Mouse (Mus musculus): Measurements from ENCODE around the gene Ankrd27.
A peak's percentile ranks its signal among the peaks of the same experiment; 100 is the strongest.

Gene Ankrd27

GRCm38 (mm10) chr7:35640072-35640471 lies 54.0 kb downstream of the Ankrd27 start:
- DNase-seq (ENCODE audit: low read depth) = no peak

- DNase-seq (ENCODE audit: low read depth) = peak; percentile 29
These were observed 60.5 kb downstream of the Ankrd27 start for GRCm38 (mm10) chr7:35646317-35647081.

- peak; percentile 95 for DNase-seq (ENCODE audit: low read depth)
These were observed 61.2 kb downstream of the Ankrd27 start, which contains the start of gene Pdcd5 for GRCm38 (mm10) chr7:35647101-35647698. Pdcd5 (minus strand) TSS chr7:35647521.

GRCm38 (mm10) chr7:35648239-35649069 lies 62.4 kb downstream of the Ankrd27 start:
- no peak for DNase-seq (ENCODE audit: low read depth)

- DNase-seq (ENCODE audit: low read depth) = peak; percentile 82
These were observed 63.0 kb downstream of the Ankrd27 start for GRCm38 (mm10) chr7:35649071-35649470.

GRCm38 (mm10) chr7:35650716-35651410 lies 64.8 kb downstream of the Ankrd27 start:
- DNase-seq (ENCODE audit: low read depth) = no peak

GRCm38 (mm10) chr7:35651583-35652270 lies 65.7 kb downstream of the Ankrd27 start:
- peak; percentile 21 for DNase-seq (ENCODE audit: low read depth)

GRCm38 (mm10) chr7:35657829-35658228 lies 71.8 kb downstream of the Ankrd27 start:
- DNase-seq (ENCODE audit: low read depth) = no peak

- DNase-seq (ENCODE audit: low read depth) = peak; percentile 53
These were observed 73.1 kb downstream of the Ankrd27 start for GRCm38 (mm10) chr7:35659173-35659572.

- no peak for DNase-seq (ENCODE audit: low read depth)
These were observed 77.8 kb downstream of the Ankrd27 start for GRCm38 (mm10) chr7:35663790-35664376.

- DNase-seq (ENCODE audit: low read depth) = no peak
These were observed 82.3 kb downstream of the Ankrd27 start for GRCm38 (mm10) chr7:35668066-35669041.

- DNase-seq (ENCODE audit: low read depth) = peak; percentile 17
These were observed 92.9 kb downstream of the Ankrd27 start for GRCm38 (mm10) chr7:35678976-35679375.

- DNase-seq (ENCODE audit: low read depth) = peak; percentile 33
These were observed 95.5 kb downstream of the Ankrd27 start for GRCm38 (mm10) chr7:35681559-35681958.

- DNase-seq (ENCODE audit: low read depth) = no peak
These were observed 97.5 kb downstream of the Ankrd27 start for GRCm38 (mm10) chr7:35683409-35684122.

GRCm38 (mm10) chr7:35686216-35686615 lies 100.2 kb downstream of the Ankrd27 start:
- DNase-seq (ENCODE audit: low read depth) = no peak

- DNase-seq (ENCODE audit: low read depth) = peak; percentile 8
These were observed 100.7 kb downstream of the Ankrd27 start for GRCm38 (mm10) chr7:35686756-35687155.

GRCm38 (mm10) chr7:35687229-35687628 lies 101.2 kb downstream of the Ankrd27 start:
- DNase-seq (ENCODE audit: low read depth) = no peak

- DNase-seq (ENCODE audit: low read depth) = no peak
These were observed 102.2 kb downstream of the Ankrd27 start for GRCm38 (mm10) chr7:35688276-35688675.
